Mouse (Mus musculus) erythroblast, embryonic 14.5 days (primary cell): Measurements from ENCODE around the gene Arhgap15.

Experiments used
- GATA1 ChIP-seq: IDR thresholded peaks from 2 replicates; pipeline ENCODE4 v1.6.1; 2012; ENCODE audit warnings: low read length, inconsistent platforms, mixed read lengths
- TAL1 ChIP-seq: IDR thresholded peaks from 3 replicates; pipeline ENCODE4 v1.6.1; 2012; ENCODE audit warnings: low read length, inconsistent platforms, mixed read lengths

DNA sequence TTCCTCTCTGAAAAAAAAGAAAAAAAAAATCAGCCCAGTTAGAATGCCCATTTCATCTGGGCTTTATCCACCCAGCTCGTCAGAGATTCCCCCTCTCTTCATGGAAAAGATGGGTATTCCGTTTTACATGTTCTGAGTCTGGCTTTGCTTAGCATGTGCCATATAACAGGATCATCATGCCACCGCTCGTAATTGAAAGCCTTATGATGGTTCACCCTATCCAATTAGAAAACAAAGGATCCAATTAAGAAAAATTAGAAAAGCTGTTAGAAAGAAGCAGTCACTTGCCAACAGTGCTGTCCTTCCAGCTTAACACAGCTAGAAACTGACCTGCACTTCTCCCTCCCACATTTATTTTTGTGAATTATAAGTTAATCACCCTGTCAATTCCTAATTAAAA lies 640.9 kb downstream of the Arhgap15 start:
- TF ChIP-seq TAL1 (no peak), GATA1 (no peak)
